Mouse (Mus musculus) midbrain, embryonic 13.5 days (tissue): ENCODE data around the gene 1700019D03Rik. TPM values are rescaled to one million over a fixed set of nuclear protein-coding genes. Genes with fewer than 3 reads are reported as not detected.

ENCODE experiments used
- ATAC-seq: fragments of 200-750 bp; cut with Nextera tagmentation; 2 replicates; pipeline ENCODE4 v1.8.0; 2017; ENCODE audit warnings: mild to moderate bottlenecking, moderate TSS enrichment, moderate library complexity
- H3K27ac ChIP-seq: fragments of 300-500 bp; sonication (generic); 2 replicates; pipeline ENCODE4 v1.5.1; 2015; ENCODE audit warnings: inconsistent platforms, mild to moderate bottlenecking, moderate library complexity
- H3K27me3 ChIP-seq: fragments of 300-500 bp; sonication (generic); 2 replicates; pipeline ENCODE4 v1.6.1; 2015; ENCODE audit warnings: mild to moderate bottlenecking, inconsistent platforms
- H3K36me3 ChIP-seq: fragments of 300-500 bp; sonication (generic); 2 replicates; pipeline ENCODE4 v1.6.1; 2015; ENCODE audit warnings: mild to moderate bottlenecking, inconsistent platforms
- H3K4me1 ChIP-seq: fragments of 300-500 bp; sonication (generic); replicated peaks from 2 replicates; pipeline ENCODE4 v1.6.1; 2015; ENCODE audit warnings: inconsistent platforms
- H3K4me2 ChIP-seq: fragments of 300-500 bp; sonication (generic); replicated peaks from 2 replicates; pipeline ENCODE4 v1.6.1; 2015; ENCODE audit warnings: moderate library complexity, mild to moderate bottlenecking, inconsistent platforms
- H3K4me3 ChIP-seq: fragments of 300-500 bp; sonication (generic); replicated peaks from 2 replicates; pipeline ENCODE4 v1.5.1; 2015; ENCODE audit warnings: mild to moderate bottlenecking, inconsistent platforms
- H3K9ac ChIP-seq: fragments of 300-500 bp; sonication (generic); replicated peaks from 2 replicates; pipeline ENCODE4 v1.6.1; 2015; ENCODE audit warnings: mild to moderate bottlenecking, inconsistent platforms
- H3K9me3 ChIP-seq: fragments of 300-500 bp; sonication (generic); 2 replicates; pipeline ENCODE4 v1.6.1; 2016; ENCODE audit warnings: mild to moderate bottlenecking, inconsistent platforms
- WGBS: fragments of 180-500 bp; shearing (Covaris S2); methylation state at CpG from one replicate; pipeline ENCODE4 v1.1.7; 2015; 5-methylcytosine and 5-hydroxymethylcytosine counted together
- polyA plus RNA-seq: library from polyadenylated mRNA; unstranded; fragments of >200 nt; fragmentation: Nextera tagmentation; extraction: Ambion mirVana; gene quantifications from 2 replicates; pipeline ENCODE4 v1.2.1, GENCODE M21; 2015

The 1700019D03Rik gene
- 0.83 and 1.8 TPM in 2 replicates for polyA plus RNA-seq

- no peak within 1 kb of the TSS for H3K4me2 ChIP-seq
- no peak within 1 kb of the TSS for H3K4me3 ChIP-seq
- 73% methylated on average over 5 of the region's 5 CpGs for WGBS
- no peaks in the 10 kb centered on the region for H3K9me3 ChIP-seq
- no peak for ATAC-seq
- H3K36me3 ChIP-seq = no peaks in the 10 kb centered on the region
- H3K4me1 ChIP-seq = no peaks in the 10 kb centered on the region
- H3K27me3 ChIP-seq = no peaks in the 10 kb centered on the region
- H3K9ac ChIP-seq = no peak within 1 kb of the TSS
- peak within 1 kb of the TSS; percentile 35; the same call in 1 of the 2 replicates for H3K27ac ChIP-seq
Measured at GRCm38 (mm10) chr1:53020079-53020478, at the start of gene 1700019D03Rik. Gene 1700019D03Rik (minus strand): TSS chr1:53020179.

DNA sequence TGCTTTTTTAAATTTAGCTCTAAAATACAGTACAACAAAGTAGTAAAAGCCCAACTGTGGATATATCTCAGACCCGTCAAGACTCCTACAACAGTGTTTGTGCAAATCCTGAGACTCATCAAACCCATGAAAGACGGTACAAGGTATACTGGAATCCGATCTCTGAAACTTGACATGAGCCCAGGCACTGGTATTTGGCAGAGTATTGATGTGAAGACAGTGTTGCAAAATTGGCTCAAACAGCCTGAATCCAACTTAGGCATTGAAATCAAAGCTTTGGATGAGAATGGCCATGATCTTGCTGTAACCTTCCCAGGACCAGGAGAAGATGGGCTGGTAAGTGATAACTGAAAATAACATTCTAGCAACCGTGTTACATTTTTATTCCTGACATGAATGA, 43.9 kb upstream of the 1700019D03Rik start:
- H3K27me3 ChIP-seq = no peaks in the 10 kb centered on the region
- no peak overlapping the region for H3K27ac ChIP-seq
- no peak overlapping the region for H3K4me2 ChIP-seq
- ATAC-seq = no peak
- no peaks in the 10 kb centered on the region for H3K9me3 ChIP-seq
- WGBS = 92% methylated on average over 4 of the region's 4 CpGs
- no peaks in the 10 kb centered on the region for H3K36me3 ChIP-seq
- H3K4me3 ChIP-seq = no peak overlapping the region
- no peak overlapping the region for H3K9ac ChIP-seq
- peaks cover 18% of the 10 kb centered on the region for H3K4me1 ChIP-seq

- no peak overlapping the region for H3K4me3 ChIP-seq
- no peak overlapping the region; the same call in 1 of the 2 replicates for H3K4me2 ChIP-seq
- H3K4me1 ChIP-seq = peaks cover 18% of the 10 kb centered on the region
- WGBS = 59% methylated on average over 13 of the region's 13 CpGs
- no peak overlapping the region for H3K9ac ChIP-seq
- H3K27me3 ChIP-seq = no peaks in the 10 kb centered on the region
- H3K9me3 ChIP-seq = no peaks in the 10 kb centered on the region
- peak; percentile 68; the same call in 1 of the 2 replicates for ATAC-seq
- H3K27ac ChIP-seq = no peak overlapping the region
- H3K36me3 ChIP-seq = no peaks in the 10 kb centered on the region
Measured at GRCm38 (mm10) chr1:53061871-53062608, 42.1 kb upstream of the 1700019D03Rik start.

DNA sequence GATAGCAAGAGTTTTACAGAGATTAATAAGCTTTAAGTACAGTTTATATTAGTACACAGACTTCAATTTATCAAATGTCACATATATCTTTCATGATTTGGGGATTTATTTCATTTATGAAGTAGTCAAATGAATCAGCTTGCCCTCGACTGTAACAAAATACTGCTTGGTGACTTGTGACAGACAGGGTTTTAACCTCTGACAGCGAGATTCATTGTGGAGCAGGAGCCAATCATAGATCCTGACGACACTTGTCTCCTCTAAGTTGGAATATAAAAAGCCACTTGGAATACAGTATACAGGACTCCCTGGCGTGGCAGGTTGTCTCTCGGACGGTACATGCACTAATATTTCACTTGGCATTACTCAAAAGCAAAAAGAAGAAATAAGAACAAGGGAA, 41.4 kb upstream of the 1700019D03Rik start, which contains the start of gene Mstn:
Gene Mstn, plus strand, starts transcription at position 301 of the 400 bp plus-strand sequence.
- ATAC-seq = no peak
- 0 out of 2 replicates have a peak within 1 kb of the TSS, but pooled peaks have one; percentile 28 for H3K9ac ChIP-seq
- H3K9me3 ChIP-seq = no peaks in the 10 kb centered on the region
- no peaks in the 10 kb centered on the region for H3K36me3 ChIP-seq
- 62% methylated on average over 6 of the region's 6 CpGs for WGBS
- peak within 1 kb of the TSS; percentile 5; the same call in 1 of the 2 replicates for H3K4me2 ChIP-seq
- no peak within 1 kb of the TSS for H3K4me3 ChIP-seq
- H3K4me1 ChIP-seq = peaks cover 18% of the 10 kb centered on the region
- H3K27me3 ChIP-seq = no peaks in the 10 kb centered on the region
- H3K27ac ChIP-seq = no peak within 1 kb of the TSS; the same call in 1 of the 2 replicates

GRCm38 (mm10) chr1:53060499-53060898, 40.5 kb upstream of the 1700019D03Rik start:
- 0 out of 2 replicates have a peak overlapping the region, but pooled peaks have one; percentile 28 for H3K9ac ChIP-seq
- ATAC-seq = peak; percentile 59
- WGBS = 36% methylated on average over 8 of the region's 8 CpGs

GRCm38 (mm10) chr1:53059106-53059505, 39.1 kb upstream of the 1700019D03Rik start:
- no peak for ATAC-seq
- no peak overlapping the region for H3K4me2 ChIP-seq
- no peaks in the 10 kb centered on the region for H3K9me3 ChIP-seq
- peaks cover 18% of the 10 kb centered on the region for H3K4me1 ChIP-seq
- H3K27ac ChIP-seq = no peak overlapping the region
- H3K36me3 ChIP-seq = no peaks in the 10 kb centered on the region
- H3K4me3 ChIP-seq = no peak overlapping the region
- no peak overlapping the region for H3K9ac ChIP-seq
- H3K27me3 ChIP-seq = no peaks in the 10 kb centered on the region
- WGBS = 85% methylated on average over 5 of the region's 5 CpGs

More at GRCm38 (mm10) chr1:53060499-53060898, 40.5 kb upstream of the 1700019D03Rik start:
- Histone ChIP-seq H3K27me3 (no peaks in the 10 kb centered on the region), H3K4me2 (0 out of 2 replicates have a peak overlapping the region, but pooled peaks have one; percentile 5), H3K9me3 (no peaks in the 10 kb centered on the region), H3K27ac (no peak overlapping the region; the same call in 1 of the 2 replicates), H3K36me3 (no peaks in the 10 kb centered on the region), H3K4me1 (peaks cover 18% of the 10 kb centered on the region), H3K4me3 (no peak overlapping the region)

- Histone ChIP-seq H3K36me3 (no peaks in the 10 kb centered on the region), H3K4me2 (no peak overlapping the region), H3K27ac (no peak overlapping the region), H3K9me3 (no peaks in the 10 kb centered on the region), H3K4me3 (no peak overlapping the region), H3K27me3 (no peaks in the 10 kb centered on the region), H3K9ac (no peak overlapping the region), H3K4me1 (no peaks in the 10 kb centered on the region)
- 0 out of 2 replicates have a peak, but pooled peaks have one; percentile 56 for ATAC-seq
- WGBS = 48% methylated on average over 9 of the region's 9 CpGs
Measured at GRCm38 (mm10) chr1:53053087-53054022, 33.4 kb upstream of the 1700019D03Rik start.

- no peak overlapping the region for H3K27ac ChIP-seq
- no peak for ATAC-seq
- H3K9ac ChIP-seq = no peak overlapping the region
- no peaks in the 10 kb centered on the region for H3K4me1 ChIP-seq
- H3K27me3 ChIP-seq = no peaks in the 10 kb centered on the region
- no peaks in the 10 kb centered on the region for H3K9me3 ChIP-seq
- H3K36me3 ChIP-seq = no peaks in the 10 kb centered on the region
- H3K4me2 ChIP-seq = no peak overlapping the region
- H3K4me3 ChIP-seq = no peak overlapping the region
- WGBS = 86% methylated on average over 8 of the region's 8 CpGs
Measured at GRCm38 (mm10) chr1:53049763-53050427, 29.9 kb upstream of the 1700019D03Rik start.

- H3K4me1 ChIP-seq = no peaks in the 10 kb centered on the region
- H3K9ac ChIP-seq = no peak overlapping the region
- H3K9me3 ChIP-seq = no peaks in the 10 kb centered on the region
- H3K4me3 ChIP-seq = no peak overlapping the region
- WGBS = 94% methylated on average over 5 of the region's 5 CpGs
- H3K27me3 ChIP-seq = no peaks in the 10 kb centered on the region
- no peak overlapping the region for H3K4me2 ChIP-seq
- no peaks in the 10 kb centered on the region for H3K36me3 ChIP-seq
- ATAC-seq = no peak
- H3K27ac ChIP-seq = no peak overlapping the region
Measured at GRCm38 (mm10) chr1:53037443-53037871, 17.5 kb upstream of the 1700019D03Rik start.

DNA sequence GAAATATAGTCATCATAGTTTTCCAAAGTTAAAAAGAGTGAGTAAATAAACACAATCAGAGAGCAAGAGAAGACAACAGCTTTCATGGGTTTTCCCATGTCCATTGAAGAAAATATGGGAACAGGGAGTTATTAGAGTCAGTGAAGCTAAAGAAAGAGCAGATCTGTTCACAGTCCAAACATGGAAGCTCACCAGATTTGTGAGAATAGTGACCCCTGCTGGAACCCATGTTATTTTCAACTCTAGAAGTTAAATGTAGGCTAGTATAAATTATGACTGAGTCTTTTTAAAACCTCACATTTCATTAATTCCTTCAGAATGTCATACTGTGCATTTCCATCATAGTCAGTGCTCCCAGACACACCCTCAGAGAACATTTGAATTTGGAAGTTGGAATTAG, 12.6 kb upstream of the 1700019D03Rik start:
- Histone ChIP-seq H3K27ac (no peak overlapping the region), H3K4me1 (no peaks in the 10 kb centered on the region), H3K4me2 (no peak overlapping the region), H3K4me3 (no peak overlapping the region), H3K9me3 (no peaks in the 10 kb centered on the region), H3K36me3 (no peaks in the 10 kb centered on the region), H3K9ac (no peak overlapping the region), H3K27me3 (no peaks in the 10 kb centered on the region)
- no peak for ATAC-seq

DNA sequence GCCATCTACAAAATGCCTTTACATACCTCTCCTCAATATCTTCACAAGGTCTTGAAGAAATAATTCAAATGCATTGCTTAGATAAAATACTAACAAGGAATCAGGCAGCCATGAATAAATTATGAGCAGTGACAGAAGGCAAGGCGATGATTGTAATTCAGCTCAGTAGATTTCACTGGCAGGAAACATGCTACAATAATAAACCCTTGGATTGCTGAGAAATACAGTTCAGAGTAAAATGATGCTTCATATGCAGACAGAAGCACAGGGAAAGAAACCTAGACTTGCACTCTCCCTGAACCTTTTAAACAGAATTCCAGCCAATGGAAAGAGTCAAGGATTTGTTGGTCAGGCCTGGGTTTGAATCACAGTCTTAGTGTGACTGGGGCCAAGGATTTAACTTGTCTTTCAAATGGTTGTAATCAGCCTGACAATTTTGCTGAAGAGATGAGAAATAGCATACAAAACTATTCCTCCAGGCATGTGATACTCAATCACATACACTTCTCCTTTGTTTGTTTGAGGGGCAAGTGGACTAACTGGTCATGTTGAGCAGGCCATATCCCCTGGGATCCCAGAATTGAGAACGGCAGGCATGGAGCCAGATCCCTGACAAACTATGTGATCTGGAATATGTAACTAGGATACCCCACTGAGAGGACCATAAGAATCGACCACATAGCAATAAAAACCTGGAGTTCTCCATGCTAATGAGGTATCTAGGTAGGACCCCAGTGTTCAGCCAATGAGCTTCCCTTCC, 1.1 kb downstream of the 1700019D03Rik start:
- Histone ChIP-seq H3K27ac (peak overlapping the region; percentile 35; the same call in 1 of the 2 replicates), H3K4me3 (no peak overlapping the region), H3K36me3 (no peaks in the 10 kb centered on the region), H3K4me1 (no peaks in the 10 kb centered on the region), H3K27me3 (no peaks in the 10 kb centered on the region), H3K9ac (no peak overlapping the region), H3K4me2 (no peak overlapping the region), H3K9me3 (no peaks in the 10 kb centered on the region)
- WGBS = 68% methylated on average over 3 of the region's 3 CpGs
- no peak for ATAC-seq
